Mouse (Mus musculus) induced T-regulatory cell, adult 2 months (primary cell): Measurements from ENCODE around the gene Vmn1r4.
A peak's percentile ranks its signal among the peaks of the same experiment; 100 is the strongest.

Source experiments
- DNase-seq: peaks from one replicate; pipeline ENCODE4 v3.0.0-alpha.2; 2012; ENCODE audit warnings: low read depth

Gene Vmn1r4

GRCm38 (mm10) chr6:56916279-56916678, 7.5 kb upstream of the Vmn1r4 start:
- DNase-seq: peak; percentile 70

GRCm38 (mm10) chr6:56917578-56918368, 6.0 kb upstream of the Vmn1r4 start:
- DNase-seq: no peak

GRCm38 (mm10) chr6:56919330-56920044, 4.3 kb upstream of the Vmn1r4 start:
- DNase-seq: no peak

- no peak for DNase-seq
Observed at GRCm38 (mm10) chr6:56920222-56921092, 3.4 kb upstream of the Vmn1r4 start.

GRCm38 (mm10) chr6:56923331-56923725, 487 bp upstream of the Vmn1r4 start:
- no peak for DNase-seq

- DNase-seq: no peak
Observed at GRCm38 (mm10) chr6:56931648-56932415, 8.0 kb downstream of the Vmn1r4 start.

- peak; percentile 39 for DNase-seq
Observed at GRCm38 (mm10) chr6:56932464-56932863, 8.6 kb downstream of the Vmn1r4 start.

GRCm38 (mm10) chr6:56934366-56934765, 10.6 kb downstream of the Vmn1r4 start:
- no peak for DNase-seq

- no peak for DNase-seq
Observed at GRCm38 (mm10) chr6:56956436-56956835, 32.6 kb downstream of the Vmn1r4 start.

GRCm38 (mm10) chr6:56969973-56970372, 46.2 kb downstream of the Vmn1r4 start, which contains the start of gene Vmn1r5:
Gene Vmn1r5, plus strand, starts transcription at chr6:56970273.
- no peak for DNase-seq

GRCm38 (mm10) chr6:56996943-56997342, 73.1 kb downstream of the Vmn1r4 start, which contains the start of gene Vmn1r6:
Gene Vmn1r6, plus strand, starts transcription at chr6:56997243.
- no peak for DNase-seq
